Mouse (Mus musculus): ENCODE measurements around the gene Pon1. TPM values are rescaled to one million over a fixed set of nuclear protein-coding genes. Genes with fewer than 3 reads are reported as not detected.

Gene Pon1
- polyA plus RNA-seq, 1 experiment, result not detected

DNA sequence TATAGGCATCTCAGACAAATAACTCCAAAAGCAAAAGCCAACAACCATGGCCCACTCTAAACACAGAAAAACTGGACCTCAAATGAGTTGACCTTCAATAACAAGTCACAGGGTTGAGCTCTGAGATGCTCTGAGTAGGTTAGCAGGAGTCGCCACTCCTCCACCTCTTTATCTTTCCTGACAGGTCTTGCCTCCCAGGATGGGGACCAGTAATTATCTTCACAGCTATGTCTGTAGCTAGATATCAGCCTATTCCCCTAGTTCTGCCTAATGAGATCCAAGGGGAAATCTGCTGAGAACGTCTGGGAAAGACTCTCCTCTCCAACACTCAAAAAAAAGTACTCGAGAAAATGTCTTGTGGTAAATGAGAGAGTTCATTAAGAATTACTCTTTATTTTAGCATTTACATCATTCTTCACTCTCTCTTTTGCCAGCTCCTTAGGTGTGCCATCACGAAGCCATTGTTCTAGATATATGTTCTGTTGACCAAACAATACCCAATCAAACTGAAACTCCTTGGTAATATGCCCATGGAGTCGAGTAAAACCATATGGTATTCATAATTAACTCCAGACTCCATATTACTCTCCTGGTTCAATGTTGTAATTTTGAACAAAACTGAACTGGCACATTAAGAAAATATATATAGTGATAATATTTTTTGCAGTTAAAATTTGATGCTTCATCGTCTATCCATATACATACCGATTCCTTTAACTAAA, 7.4 kb downstream of the Pon1 start:
- H3K79me2 ChIP-seq (ENCODE audit: control insufficient read depth, insufficient read depth), result no peaks in the 10 kb centered on the region
- H3K4me3 ChIP-seq, result no peak overlapping the region
- no peaks in the 10 kb centered on the region for H3K27me3 ChIP-seq (ENCODE audit: control insufficient read depth, insufficient read depth, insufficient read length)
- TF ChIP-seq SRF (IDR thresholded peaks at IDR 0.05; ENCODE audit: control insufficient read depth, insufficient read length, low read depth), result no peak
- no peak for TF ChIP-seq MAX (IDR thresholded peaks at IDR 0.05; ENCODE audit: low read depth)
- TF ChIP-seq CEBPB (IDR thresholded peaks at IDR 0.05; ENCODE audit: insufficient read depth, poor library complexity, severe bottlenecking), result no peak
- no peak for TF ChIP-seq E2F4 (IDR thresholded peaks at IDR 0.05; ENCODE audit: insufficient read depth)
- no peak for TF ChIP-seq REST (IDR thresholded peaks at IDR 0.05; ENCODE audit: insufficient read depth, insufficient read length)
- no peak for TF ChIP-seq POLR2AphosphoS2 (IDR thresholded peaks at IDR 0.05; ENCODE audit: insufficient read length, low read depth)
- H3K4me2 ChIP-seq (ENCODE audit: low read depth), result no peak overlapping the region
- H3K36me3 ChIP-seq (ENCODE audit: control insufficient read depth, insufficient read depth), result no peaks in the 10 kb centered on the region
- H3ac ChIP-seq (ENCODE audit: control insufficient read depth, insufficient read length), result no peak overlapping the region

DNA sequence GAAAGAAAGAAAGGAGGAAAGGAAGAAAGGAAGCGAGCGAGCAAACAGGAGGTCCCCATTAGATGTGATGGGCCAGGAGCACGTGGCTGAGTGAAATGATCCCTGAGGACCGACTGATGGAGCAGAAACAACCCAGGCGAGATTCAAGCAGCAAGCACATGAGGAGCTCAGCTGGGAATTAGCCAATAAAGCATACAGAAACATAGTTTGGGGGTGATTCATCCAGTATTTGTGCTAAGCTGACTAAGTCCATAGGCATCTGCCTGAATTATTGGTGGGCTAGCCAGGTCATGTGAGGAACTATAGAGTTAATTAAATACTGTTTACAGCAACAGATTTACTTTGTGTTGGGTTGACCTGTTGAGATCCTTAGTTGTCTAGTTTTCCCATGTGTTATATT, 13.1 kb downstream of the Pon1 start:
- TF ChIP-seq USF1 (IDR thresholded peaks at IDR 0.05; ENCODE audit: low read depth) (peak; percentile 19), SRF (IDR thresholded peaks at IDR 0.05; ENCODE audit: control insufficient read depth, insufficient read length, low read depth) (no peak), POLR2A (IDR thresholded peaks at IDR 0.05; ENCODE audit: insufficient read length, low read depth) (no peak), MAX (IDR thresholded peaks at IDR 0.05; ENCODE audit: low read depth) (no peak)
- H3K79me2 ChIP-seq (ENCODE audit: control insufficient read depth, insufficient read depth), result no peaks in the 10 kb centered on the region

DNA sequence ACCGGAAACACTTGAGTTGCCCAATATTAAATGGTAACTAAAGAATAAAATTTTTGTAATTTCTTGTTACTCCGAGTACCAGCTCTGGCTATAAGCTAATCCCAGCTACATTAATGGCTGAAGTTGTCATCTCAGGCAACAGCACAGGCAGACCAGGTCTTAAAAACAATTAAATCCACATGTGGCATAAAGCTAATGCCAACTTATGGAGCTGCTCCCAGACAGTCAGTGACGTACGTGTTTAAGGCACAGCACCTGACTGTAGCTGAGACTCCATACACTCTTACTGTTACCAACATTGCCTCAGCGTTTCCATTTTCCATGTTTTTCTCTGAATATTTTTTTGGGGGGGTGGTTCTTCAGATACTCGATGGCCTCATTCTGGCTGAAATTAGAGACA, 14.6 kb downstream of the Pon1 start:
- Histone ChIP-seq H3K27me3 (ENCODE audit: control insufficient read depth, insufficient read depth, insufficient read length) (no peaks in the 10 kb centered on the region), H3ac (ENCODE audit: control insufficient read depth, insufficient read length) (no peak overlapping the region), H3K79me2 (ENCODE audit: control insufficient read depth, insufficient read depth) (no peaks in the 10 kb centered on the region), H3K36me3 (ENCODE audit: control insufficient read depth, insufficient read depth) (no peaks in the 10 kb centered on the region), H3K4me2 (ENCODE audit: low read depth) (no peak overlapping the region), H3K4me3 (no peak overlapping the region)
- TF ChIP-seq TCF12 (IDR thresholded peaks at IDR 0.05; ENCODE audit: insufficient read depth, poor library complexity, severe bottlenecking), result no peak
- TF ChIP-seq REST (IDR thresholded peaks at IDR 0.05; ENCODE audit: insufficient read depth, insufficient read length), result no peak
- TF ChIP-seq MAX (IDR thresholded peaks at IDR 0.05; ENCODE audit: low read depth), result no peak
- TF ChIP-seq MYOG (IDR thresholded peaks at IDR 0.05; ENCODE audit: control insufficient read depth in 1 of 3, insufficient read depth in 1 of 3, insufficient read length in 2 of 3, low read depth in 2 of 3), result no peak
- no peak for TF ChIP-seq USF1 (IDR thresholded peaks at IDR 0.05; ENCODE audit: low read depth)
- TF ChIP-seq E2F4 (IDR thresholded peaks at IDR 0.05; ENCODE audit: insufficient read depth), result no peak
- no peak for TF ChIP-seq MYOD1 (IDR thresholded peaks at IDR 0.05; ENCODE audit: control insufficient read depth in 1 of 3, insufficient read length in 2 of 3, low read depth in 2 of 3)
- TF ChIP-seq CEBPB (IDR thresholded peaks at IDR 0.05; ENCODE audit: insufficient read depth, poor library complexity, severe bottlenecking), result no peak
- no peak for TF ChIP-seq TCF3 (IDR thresholded peaks at IDR 0.05; ENCODE audit: insufficient read length, low read depth)
- TF ChIP-seq POLR2A (IDR thresholded peaks at IDR 0.05; ENCODE audit: insufficient read length, low read depth), result no peak
- TF ChIP-seq POLR2AphosphoS2 (IDR thresholded peaks at IDR 0.05; ENCODE audit: insufficient read length, low read depth), result no peak
- no peak for TF ChIP-seq SRF (IDR thresholded peaks at IDR 0.05; ENCODE audit: control insufficient read depth, insufficient read length, low read depth)

More for the DNA sequence above, 13.1 kb downstream of the Pon1 start:
- no peak overlapping the region for H3K4me2 ChIP-seq (ENCODE audit: low read depth)
- no peak overlapping the region for H3K4me3 ChIP-seq
- no peaks in the 10 kb centered on the region for H3K27me3 ChIP-seq (ENCODE audit: control insufficient read depth, insufficient read depth, insufficient read length)
- H3ac ChIP-seq (ENCODE audit: control insufficient read depth, insufficient read length), result no peak overlapping the region
- H3K36me3 ChIP-seq (ENCODE audit: control insufficient read depth, insufficient read depth), result no peaks in the 10 kb centered on the region

DNA sequence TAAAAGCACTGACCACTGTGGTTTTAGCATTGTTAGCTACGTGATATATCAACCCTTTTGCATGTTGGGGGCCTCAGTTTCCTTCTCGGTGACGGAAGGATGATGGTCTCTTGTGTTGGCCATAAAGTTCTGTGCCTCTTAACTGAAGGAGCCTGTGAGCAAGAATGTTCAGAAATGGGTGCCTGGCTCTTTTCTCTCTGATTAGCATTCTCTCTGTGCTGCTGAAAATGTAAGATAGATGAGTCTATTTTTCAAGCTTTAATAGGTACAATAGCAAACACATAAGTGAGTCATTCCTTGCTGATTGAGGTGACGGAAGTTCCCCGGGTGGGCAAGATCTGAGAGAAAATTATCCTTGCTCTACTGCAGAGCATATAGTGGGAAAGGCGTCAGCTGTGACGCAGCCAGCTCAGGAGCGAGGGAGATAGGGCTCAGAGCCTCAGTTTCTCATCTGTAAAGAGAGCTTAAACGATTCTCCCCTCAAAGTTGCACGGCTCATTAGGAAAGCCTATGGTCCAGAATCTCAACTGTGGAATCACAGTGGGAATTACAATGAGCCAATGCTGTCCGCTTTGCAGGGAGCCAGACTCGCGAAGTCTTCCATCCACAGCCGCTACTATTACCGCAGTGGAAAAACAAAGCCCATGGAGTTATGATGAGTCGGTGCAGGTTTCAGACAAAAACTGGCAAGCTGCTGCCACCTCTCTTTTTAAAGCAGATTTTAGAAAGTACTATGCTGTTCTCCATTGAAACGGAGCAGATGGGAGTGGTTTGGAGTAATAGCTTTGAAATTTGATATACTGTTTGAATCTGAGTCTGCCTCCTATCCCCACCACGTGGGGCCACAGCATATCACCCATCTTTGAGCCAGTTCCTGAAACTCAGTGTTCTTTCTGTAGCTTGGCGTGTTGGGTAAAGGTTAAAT, 15.5 kb downstream of the Pon1 start:
- H3K27me3 ChIP-seq (ENCODE audit: control insufficient read depth, insufficient read depth, insufficient read length), result no peaks in the 10 kb centered on the region
- H3K79me2 ChIP-seq (ENCODE audit: control insufficient read depth, insufficient read depth), result no peaks in the 10 kb centered on the region
- H3K4me3 ChIP-seq, result no peak overlapping the region
- TF ChIP-seq REST (IDR thresholded peaks at IDR 0.05; ENCODE audit: insufficient read depth, insufficient read length), result no peak
- no peak for TF ChIP-seq E2F4 (IDR thresholded peaks at IDR 0.05; ENCODE audit: insufficient read depth)
- no peak overlapping the region for H3ac ChIP-seq (ENCODE audit: control insufficient read depth, insufficient read length)
- no peak overlapping the region for H3K4me2 ChIP-seq (ENCODE audit: low read depth)
- no peaks in the 10 kb centered on the region for H3K36me3 ChIP-seq (ENCODE audit: control insufficient read depth, insufficient read depth)

DNA sequence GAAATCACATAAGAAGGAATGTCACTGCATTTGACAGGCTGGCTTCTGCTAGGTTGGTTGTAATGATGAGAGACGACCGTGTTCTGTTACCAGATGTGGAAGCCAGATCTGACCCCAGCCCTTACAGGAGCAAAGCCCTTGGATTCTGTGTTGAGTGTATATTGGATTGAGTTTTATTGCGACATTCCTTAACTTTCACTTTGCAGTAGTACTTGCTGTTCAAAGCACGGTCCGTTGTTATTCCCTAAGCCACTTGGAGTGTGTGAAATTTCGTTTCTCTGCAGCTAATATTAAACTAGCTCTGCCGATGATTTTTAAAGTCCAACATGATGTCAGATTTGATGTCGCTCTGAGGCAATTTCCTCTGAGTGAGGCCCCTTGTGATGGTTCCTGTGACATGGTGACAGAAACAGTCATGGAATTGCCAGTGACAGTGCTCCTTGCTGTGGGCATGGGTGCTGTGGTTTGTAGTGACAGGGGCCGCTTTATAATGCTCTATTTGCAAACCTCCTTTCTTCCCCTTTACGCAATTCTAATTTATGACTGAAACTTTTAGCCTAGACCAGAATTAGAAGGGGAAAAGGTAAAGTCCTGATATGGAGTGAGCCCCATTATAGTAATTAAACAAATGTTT, 19.4 kb downstream of the Pon1 start:
- Histone ChIP-seq H3K79me2 (ENCODE audit: control insufficient read depth, insufficient read depth) (no peaks in the 10 kb centered on the region), H3K27me3 (ENCODE audit: control insufficient read depth, insufficient read depth, insufficient read length) (no peaks in the 10 kb centered on the region), H3K4me3 (no peak overlapping the region), H3K36me3 (ENCODE audit: control insufficient read depth, insufficient read depth) (no peaks in the 10 kb centered on the region), H3ac (ENCODE audit: control insufficient read depth, insufficient read length) (no peak overlapping the region), H3K4me2 (ENCODE audit: low read depth) (no peak overlapping the region)
- TF ChIP-seq E2F4 (IDR thresholded peaks at IDR 0.05; ENCODE audit: insufficient read depth), result no peak
- TF ChIP-seq TCF12 (IDR thresholded peaks at IDR 0.05; ENCODE audit: insufficient read depth, poor library complexity, severe bottlenecking), result no peak
- TF ChIP-seq CEBPB (IDR thresholded peaks at IDR 0.05; ENCODE audit: insufficient read depth, poor library complexity, severe bottlenecking), result no peak
- no peak for TF ChIP-seq POLR2AphosphoS2 (IDR thresholded peaks at IDR 0.05; ENCODE audit: insufficient read length, low read depth)
